Mouse (Mus musculus): Measurements from ENCODE around the gene 2010111I01Rik.

The 2010111I01Rik gene

DNA sequence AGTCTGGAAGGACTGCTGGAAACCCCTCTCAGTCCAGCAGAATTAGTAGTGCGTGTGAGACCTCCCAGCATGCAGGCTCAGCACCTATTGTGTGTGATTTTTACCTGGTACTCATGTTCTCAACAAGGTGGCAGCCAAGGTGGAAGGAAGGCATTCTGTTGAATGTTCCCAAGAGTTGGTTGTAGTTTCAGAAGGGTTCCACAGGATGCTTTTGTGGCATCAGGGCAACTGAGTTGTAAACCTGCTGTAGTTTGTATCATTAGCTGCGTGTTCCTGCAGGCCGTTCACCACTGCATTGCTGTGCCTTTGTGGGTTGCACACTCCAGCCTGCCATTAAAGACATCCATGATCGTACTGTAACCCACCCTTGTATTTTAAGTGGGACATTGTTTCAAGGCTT is 294.0 kb downstream of the 2010111I01Rik start:
- in situ Hi-C loops (cut with MboI), result no loop called here

DNA sequence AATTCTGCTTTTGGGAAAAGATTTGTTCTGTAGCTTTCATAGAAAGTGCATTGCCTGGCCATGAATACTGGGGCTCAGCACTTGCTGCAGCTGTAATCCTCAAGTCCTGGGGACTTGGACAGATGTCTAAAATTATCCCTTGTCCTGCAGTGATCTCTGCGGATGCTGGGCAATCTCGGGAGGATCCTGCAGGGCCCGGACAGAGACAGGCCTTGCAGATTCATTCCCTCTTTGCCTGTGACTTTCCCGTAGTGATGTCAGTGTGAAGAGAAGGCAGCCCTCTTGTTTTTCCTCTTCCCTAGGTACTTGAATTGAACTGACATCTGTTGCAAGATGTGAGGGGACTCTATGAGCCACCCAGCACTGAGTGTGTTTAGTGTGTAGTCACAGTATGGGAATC is 295.4 kb downstream of the 2010111I01Rik start:
- in situ Hi-C loops (cut with MboI), result no loop called here

DNA sequence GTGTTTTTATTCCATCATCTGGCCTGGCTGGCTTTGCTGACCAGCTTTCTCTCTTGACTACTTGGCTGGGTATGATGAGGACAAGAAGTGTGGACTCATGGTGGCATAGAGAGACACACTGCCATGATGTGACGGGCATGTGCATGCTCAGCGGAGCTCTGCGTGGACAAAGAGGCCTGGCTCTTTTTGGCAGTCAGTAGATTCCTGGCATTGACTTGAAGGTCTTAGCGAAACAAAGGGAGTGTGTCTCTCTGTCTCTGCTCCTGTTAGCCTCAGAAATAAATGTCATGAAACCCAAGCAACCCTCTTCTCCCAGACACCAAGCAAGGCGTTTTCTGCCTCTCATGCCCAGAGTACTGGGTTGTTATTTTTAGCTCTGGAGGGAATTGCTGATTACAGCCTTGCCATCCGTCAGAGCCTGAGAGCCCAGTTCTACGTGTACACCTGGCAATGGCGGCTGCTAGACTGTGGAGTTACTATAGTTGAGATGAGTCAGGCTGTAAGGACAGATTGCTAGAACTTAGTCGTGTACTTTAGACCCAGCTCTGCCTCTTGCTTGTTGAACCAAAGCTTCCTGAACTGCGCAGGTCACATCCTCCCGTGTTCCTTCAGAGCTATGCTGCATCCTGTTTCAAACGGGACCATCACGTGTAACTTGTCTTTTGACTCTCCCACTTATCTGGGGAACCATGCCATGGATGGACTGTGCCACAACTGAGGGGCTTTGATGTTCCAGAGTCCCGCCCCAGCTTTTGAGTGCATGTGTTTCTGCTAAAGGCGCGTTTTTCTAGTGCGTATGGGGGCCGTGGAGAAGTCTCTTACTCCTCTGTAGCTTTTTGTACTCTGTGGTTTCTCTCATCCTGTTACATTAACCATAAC is 296.3 kb downstream of the 2010111I01Rik start:
- in situ Hi-C loops (cut with MboI), result no loop called here

DNA sequence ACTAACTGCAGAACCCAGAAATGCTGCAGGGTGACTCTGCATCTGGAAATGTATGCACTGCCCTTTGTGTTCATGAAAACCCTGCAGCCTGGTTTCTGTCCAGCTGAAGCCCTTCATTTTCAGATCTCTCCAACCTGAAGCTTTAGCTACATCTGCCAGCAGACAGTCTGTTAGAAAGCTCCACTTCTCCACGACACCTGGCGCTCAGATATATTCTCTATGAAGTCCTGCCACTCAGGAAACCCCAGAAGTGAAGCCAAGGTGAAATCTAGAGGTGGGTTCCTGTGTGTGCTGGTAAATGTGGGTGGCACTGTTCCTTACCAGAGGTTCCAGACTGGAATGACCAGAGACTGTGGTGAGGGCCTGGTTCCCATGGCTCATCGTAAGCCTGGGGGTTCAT is 297.0 kb downstream of the 2010111I01Rik start:
- in situ Hi-C loops (cut with MboI), result no loop called here

DNA sequence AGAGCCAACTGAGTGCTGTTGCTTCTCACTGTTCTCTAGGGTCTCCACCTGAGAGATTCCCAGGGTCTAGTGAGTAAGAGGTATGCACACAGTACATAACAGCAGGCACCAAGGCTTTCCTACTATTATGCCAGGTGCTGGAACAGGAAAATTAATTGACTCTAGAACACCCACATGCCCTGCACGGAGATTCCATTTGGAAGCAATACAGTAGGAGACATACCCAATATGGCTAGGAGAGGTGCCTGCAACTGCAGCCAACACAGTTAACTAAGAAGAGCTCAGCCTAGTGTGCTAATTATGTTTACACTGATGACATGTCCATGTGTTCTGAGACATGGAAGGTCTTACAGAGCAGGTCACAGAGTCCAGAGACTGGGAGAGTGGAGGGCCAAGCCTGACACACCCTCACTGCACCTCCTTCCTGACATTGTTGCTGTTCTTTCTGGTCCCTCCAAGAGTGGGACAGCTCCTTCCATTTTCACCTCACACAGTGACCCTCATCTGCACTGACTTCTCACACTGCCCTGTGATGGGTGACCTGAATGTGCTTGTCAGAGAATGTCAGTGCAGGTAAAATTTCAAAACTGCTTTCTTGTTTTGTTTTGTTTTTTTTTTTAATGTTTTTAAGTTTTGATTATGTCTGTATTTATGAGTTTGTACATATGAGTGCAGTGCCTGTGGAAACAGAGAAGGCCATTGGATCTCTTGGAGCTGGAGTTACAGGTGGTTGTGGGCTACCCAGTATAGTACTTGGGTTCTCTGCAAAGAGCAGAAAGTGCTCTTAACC is 297.7 kb downstream of the 2010111I01Rik start:
- in situ Hi-C loops (cut with MboI), result no loop called here

DNA sequence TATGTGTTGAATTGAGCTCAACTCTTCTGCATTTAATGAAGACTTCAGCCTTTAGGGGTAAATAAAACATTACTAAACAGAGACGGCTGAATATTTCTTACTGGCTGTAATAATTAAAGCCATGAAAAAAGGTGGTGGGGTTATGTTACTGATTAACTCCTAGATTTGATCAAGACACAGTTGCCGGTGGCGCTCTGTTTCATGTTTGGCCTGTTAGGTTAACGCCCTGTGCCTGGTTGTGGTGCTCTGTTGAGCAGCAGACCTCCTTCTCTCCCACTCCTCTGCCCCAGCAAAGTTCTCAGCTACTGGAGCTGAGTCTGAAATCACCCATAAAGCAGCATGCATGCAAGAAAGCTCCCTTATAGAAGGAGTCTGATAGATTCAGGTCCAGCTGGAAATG is 303.7 kb downstream of the 2010111I01Rik start:
- in situ Hi-C loops (cut with MboI), result no loop called here

DNA sequence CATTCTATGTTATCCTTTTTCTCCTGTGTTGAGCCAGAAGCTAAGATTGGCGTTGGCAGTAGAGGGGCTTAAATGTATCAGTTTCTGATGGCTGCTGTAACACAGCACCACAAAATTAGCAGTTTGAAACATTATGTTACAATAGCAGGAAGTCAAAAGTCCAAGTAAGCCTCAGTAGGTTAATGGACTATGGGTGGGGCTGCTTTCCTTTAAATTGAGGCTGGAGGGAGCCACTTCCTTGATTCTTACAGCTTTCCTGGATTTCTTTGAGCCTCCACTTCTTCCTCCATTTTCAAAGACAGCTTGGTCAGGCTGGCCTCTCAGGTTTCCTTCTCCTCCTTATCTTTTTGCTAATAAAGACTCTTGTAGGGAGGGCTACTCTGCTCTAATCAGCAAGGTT is 304.1 kb downstream of the 2010111I01Rik start:
- in situ Hi-C loops (cut with MboI), result no loop called here

DNA sequence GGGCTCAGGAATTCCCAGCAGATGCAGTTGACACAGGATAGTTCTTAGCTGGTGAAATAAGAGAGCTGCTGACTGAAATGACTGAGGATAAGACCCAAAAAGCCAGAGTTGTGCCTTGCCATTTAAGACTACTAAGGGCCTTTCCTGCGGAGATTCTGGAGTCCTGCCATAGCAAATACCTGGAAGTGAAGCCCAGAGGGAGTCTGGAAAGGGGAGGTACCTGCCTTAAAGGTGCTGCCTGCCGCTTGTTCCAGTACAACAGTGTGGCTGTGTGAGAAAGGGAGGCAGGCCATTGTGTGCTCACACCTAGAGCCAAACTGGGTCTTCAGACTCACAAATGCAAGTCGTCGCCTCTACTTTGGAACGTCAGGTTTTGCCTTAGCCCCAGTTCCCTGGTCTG is 305.5 kb downstream of the 2010111I01Rik start:
- in situ Hi-C loops (cut with MboI), result no loop called here

DNA sequence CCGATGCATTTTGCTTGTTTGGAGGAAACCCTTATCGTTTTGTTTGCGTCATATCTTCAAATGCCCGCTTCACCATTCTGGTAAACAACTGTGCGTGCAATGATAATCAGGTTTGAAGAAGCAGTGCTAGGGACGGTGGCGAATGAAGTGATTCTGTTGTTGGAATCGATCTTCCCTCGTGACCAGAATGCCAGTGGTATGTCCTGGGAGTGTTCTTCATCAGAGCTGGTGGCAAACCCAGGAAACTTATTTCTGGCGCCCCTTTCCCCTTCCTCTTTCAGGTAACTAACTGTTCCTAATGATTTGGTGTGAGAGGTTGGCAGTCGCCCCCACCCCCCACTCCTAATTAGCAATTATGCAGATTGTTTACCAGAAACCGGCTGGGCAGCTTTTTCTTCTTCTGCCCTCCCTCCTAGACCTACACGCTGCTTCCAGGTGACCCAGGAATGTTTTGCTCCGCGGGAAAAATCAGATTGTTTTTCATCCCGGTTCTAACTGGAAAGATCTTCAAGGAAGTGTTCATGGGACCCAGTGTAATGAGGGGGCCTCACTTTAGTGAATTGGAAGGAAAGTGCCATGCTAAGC is 307.4 kb downstream of the 2010111I01Rik start:
- in situ Hi-C loops (cut with MboI), result no loop called here

DNA sequence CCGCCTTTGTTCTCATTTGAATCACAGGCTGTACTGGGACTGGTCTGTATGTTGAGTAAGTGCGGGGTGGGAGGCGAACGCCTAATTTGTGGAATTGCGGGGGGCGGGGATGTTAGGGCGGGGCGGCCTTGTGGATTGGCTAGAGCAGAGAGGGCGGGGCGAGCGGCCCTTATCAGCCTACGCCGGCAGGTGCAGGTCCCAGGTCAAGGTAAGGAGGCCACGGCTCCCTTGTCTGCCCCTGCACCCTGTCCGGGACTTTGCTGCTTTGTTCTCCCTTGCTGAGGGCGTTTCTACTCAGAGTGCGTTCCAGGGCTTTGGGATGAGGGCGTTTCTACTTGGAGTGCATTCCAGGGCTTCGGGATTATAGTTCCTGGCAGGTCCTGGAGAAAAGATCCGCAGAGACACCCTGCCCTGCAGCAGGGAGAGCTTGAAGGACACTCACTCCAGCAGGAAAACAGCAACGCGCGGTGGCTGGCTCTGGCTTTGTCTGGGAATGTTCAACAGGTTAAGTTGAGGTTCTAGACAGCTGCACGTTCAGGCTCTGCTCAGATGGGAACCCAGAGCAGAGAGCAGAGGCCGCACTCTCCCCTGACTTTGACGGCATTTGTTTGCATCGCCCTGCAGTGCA is 308.0 kb downstream of the 2010111I01Rik start:
- in situ Hi-C loops (cut with MboI), result no loop called here

DNA sequence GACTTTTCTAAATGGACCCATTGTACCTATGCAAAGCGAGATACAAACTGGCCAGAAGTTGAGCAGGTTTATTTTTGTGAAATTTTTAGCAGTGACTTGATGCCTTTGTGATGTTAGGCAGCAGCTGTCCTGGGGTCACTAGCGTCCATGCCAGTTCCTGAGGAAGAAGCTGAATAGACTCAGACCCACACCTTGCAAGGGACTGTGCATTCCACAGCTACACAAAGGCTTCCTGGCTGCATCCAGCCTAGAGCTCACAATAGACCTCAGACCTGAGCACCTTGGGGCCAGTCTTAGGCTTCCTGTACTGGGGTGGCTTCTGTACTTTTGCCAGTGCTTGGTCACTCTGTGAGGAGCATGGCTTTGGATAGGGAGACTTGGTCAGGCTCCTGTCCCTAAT is 309.2 kb downstream of the 2010111I01Rik start:
- in situ Hi-C loops (cut with MboI), result no loop called here

DNA sequence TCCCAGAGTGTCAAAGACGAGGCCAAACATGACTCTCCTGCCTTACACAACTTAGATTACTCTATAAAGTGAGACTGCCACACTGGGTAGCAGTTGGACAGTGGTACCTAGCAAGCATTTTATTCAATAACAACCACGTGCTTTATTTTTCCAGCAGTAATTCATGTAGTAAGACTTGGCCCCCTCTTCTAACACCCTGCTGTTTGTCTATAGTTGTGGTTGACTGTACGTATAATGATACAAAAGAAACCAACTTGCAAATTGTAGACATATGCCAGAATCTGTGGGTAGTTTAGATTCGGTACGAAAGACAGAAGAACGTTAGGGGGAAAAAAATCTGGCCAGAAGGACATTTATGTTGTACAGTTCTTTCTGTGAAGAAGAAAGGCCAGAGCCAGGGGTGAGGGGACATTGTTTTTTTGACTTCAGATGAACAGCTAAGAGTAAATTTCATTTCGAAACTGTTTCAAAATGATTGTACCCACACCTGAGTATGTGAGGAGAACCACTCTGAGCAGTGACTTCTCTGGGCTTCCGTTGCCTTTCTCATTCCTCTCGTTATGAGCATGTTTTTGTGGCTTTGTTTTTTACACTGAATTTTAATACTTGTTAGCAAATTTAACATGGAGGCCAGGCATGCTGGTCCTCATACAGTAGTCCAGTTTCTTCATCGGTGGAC is 309.9 kb downstream of the 2010111I01Rik start:
- in situ Hi-C loops (cut with MboI), result no loop called here

DNA sequence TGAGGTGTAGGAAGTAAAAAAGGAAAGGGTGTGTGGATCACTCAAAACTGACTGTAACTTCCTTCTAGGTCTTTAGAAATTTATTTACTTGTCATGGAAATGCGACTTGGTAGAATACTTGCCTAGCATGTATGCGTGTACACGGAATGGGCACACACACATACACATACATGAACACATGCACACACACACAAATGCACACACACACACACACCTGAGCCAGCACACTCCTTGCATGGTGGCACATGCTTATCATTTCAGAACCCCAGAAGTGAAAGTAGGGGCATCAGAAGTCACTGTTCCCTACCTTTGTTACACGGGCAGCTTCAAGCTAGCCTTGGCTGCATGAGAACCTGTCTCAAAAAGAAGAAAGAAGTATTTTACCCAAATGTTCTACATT is 311.7 kb downstream of the 2010111I01Rik start:
- in situ Hi-C loops (cut with MboI), result no loop called here

DNA sequence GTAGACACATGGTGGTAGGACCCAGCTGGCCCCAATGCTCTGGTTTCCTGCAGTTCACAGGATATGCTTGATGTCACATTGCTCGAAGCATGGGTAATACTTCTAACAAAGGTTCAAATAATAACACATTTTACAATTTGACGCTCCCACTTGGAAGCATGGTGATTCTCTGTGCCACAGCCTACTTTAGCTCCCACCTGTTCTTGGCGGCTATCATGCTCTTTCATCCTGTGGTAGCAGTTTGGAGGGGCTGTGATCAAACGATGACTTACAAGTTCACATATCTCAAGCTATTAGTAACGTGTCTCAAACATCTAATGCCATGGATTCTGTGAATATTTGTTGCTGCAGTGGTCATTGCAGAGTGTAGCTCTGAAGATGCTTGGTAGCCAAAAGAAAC is 312.6 kb downstream of the 2010111I01Rik start:
- in situ Hi-C loops (cut with MboI), result no loop called here

DNA sequence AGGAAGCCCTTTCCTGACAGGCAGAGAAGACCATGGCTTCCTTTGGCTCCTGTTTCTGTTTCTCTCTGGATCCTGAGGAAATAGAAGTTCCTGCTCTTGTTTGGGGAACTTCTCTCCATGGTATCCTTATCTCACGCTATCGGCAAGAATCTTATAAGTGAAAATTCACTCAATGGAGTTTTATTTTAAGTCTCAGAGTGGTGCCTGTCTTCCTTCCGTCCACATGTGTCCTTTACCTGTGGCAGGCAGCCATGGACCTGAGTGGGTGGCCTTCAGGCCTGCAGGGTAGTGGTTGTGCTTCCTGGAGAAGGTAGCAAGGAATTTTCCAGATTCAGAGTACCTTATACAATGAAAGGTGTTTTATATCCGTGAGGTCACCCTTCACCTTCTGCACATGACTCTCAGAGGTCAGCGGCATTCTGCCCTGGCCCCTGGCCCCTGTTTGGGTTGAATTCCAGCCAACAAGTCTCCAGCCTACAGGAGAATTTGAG is 313.5 kb downstream of the 2010111I01Rik start:
- in situ Hi-C loops (cut with MboI), result no loop called here

DNA sequence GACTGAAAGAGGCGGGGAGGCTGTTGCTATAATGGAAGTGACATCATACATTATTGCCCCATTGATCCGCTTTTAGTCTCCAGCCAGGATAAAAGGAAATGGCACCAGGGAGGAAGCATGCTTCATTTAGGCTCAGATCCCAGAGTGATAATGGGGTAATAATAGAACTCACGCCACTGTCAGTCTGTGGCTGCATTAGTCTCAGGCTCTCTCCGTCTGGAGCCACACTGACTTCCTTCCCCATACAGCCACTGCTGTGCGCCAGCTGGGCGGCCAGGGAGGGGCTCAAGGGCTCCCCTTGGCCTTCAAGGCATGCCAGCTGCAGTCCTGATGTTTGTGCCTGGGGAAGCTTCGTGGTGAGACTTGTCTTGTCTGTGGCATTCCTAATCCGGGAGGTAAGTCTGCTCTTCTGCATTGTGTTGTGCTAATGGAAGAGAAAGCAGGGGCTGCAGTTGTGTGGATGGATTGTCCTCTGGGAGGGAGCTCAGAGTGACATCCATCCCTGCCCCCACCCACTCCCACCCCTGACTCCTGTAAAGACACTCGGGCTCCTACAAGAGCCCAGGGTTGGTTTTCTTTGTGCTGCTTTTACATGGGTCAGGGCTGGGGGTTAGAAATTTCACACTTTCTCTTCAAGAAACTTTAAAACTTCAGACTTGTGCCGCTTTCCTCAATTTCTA is 314.2 kb downstream of the 2010111I01Rik start:
- in situ Hi-C loops (cut with MboI), result no loop called here

DNA sequence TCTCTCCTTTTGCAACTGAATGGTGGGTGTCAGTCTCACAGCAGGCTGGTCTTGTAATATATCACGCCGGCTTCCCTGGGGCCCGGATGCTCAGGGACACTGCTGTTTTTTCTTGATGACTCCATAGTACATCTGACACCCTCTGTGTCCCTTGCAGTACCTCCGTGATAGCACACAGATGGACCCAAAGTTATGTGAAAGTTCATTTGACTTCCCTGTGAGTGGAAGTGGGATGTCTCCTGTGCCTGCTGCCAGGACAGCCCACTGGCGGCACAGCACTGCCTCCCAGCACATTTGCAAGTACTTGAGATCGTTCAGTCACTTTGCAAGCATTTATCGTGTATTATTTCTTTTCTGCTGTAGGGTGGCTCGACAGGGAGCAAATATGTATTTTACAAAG is 315.1 kb downstream of the 2010111I01Rik start:
- in situ Hi-C loops (cut with MboI), result no loop called here

DNA sequence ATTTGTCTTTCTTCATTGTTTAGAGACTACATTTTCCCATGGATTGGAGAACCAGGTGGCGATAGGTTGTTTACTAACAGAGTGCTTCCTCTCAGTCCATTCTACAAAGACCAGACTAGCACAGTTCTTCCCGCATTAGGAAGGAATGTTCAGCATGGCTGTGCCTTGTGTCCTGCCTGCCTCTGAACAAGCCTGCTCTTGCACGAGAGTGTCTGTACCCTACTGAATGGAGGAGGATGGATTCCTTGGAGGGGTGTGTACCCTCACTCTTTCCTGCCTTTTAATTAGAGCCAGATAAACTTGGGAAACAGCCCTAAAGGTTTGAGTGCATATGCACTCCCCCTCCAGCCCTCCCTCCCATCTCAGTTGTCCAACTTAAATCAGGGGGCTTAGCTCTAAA is 315.7 kb downstream of the 2010111I01Rik start:
- in situ Hi-C loops (cut with MboI), result no loop called here

DNA sequence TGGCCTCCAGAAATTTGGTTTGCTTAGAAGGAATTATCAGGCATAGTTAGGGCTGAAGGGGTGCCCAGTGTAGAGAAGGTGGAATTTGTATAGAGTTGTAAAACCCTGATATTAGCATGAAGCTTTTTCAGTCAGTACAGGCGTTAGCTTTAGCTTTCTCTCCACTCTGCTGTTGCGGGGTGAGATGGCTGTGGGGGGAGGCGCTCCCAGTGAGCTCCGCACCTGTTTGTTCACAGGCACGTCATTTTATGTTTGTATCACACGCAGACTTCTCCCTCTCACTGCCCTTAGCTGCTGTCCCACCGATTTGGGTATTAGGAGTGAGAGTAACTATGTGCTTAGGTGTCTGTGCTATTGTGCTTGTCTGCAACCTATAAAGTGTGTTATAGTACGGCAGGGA is 316.5 kb downstream of the 2010111I01Rik start:
- in situ Hi-C loops (cut with MboI), result no loop called here

DNA sequence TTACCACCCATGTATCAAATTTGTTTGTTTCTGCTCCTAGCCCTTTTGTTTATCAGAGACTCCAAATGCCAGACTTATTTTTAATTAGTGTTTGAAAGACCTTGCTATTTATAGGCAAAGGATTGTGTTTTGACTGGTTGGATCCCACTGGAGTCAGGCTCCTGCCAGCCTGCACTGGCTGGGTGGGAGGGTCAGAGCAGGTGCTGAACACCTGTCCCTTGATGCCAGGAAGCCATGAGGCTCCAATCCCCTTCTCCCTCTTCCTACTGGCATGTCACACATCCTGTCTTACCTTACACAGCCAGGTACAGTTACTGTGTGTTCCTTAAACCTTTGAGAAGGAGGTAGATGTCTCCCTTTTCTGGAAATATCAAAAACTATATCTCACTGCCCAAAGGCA is 318.5 kb downstream of the 2010111I01Rik start:
- in situ Hi-C loops (cut with MboI), result no loop called here

DNA sequence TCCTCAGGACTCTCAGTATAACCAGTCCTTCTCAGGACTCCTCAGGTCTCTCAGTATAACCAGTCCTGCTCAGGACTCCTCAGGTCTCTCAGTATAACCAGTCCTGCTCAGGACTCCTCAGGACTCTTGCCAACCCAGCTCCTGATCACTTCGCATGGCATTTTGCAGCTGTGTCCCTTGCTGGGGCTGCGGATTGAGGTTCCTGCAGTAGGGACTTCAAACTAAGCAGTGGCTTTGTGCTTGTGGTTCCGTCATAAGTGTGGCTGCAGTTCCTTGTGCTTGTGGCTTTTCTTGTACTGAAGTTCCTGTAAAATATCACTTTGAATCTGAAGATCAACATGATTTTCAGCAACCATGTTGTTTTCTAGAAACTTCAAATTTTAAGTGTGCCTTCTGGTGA is 320.1 kb downstream of the 2010111I01Rik start:
- in situ Hi-C loops (cut with MboI), result no loop called here
